Mouse (Mus musculus): ENCODE data around the gene Adam15.

The Adam15 gene

GRCm38 (mm10) chr3:89384331-89385076, 34.7 kb upstream of the Adam15 start:
- no peak for DNase-seq (ENCODE audit: low read depth, low spot score)

GRCm38 (mm10) chr3:89383651-89384255, 34.0 kb upstream of the Adam15 start:
- no peak for DNase-seq (ENCODE audit: low read depth, low spot score)

DNA sequence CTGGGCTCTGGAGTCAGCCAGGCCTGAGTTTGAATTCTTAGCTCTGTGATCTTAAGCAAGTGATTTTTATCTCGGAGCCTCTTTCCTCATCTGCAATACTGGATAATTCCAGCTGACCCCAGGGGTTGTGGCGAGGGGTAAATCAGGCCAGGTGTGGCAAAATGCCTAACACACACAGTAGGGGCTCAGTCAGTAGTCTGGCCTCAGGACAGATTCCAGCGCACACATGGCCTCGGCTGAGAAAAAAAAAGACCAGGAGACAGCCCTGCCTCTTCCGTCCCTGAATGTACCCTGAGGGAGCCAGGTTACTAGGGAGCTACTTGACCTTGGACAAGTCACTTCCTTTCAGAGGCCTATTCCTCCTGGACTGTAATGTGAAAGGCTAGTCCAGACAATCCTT, 33.2 kb upstream of the Adam15 start:
- no peak for DNase-seq (ENCODE audit: low read depth, low spot score)

GRCm38 (mm10) chr3:89382033-89382882, 32.5 kb upstream of the Adam15 start:
- DNase-seq (ENCODE audit: low read depth, low spot score) = no peak

GRCm38 (mm10) chr3:89381233-89381632, 31.4 kb upstream of the Adam15 start:
- no peak for DNase-seq (ENCODE audit: low read depth, low spot score)

GRCm38 (mm10) chr3:89380711-89381110, 30.9 kb upstream of the Adam15 start:
- DNase-seq (ENCODE audit: low read depth, low spot score) = no peak

DNA sequence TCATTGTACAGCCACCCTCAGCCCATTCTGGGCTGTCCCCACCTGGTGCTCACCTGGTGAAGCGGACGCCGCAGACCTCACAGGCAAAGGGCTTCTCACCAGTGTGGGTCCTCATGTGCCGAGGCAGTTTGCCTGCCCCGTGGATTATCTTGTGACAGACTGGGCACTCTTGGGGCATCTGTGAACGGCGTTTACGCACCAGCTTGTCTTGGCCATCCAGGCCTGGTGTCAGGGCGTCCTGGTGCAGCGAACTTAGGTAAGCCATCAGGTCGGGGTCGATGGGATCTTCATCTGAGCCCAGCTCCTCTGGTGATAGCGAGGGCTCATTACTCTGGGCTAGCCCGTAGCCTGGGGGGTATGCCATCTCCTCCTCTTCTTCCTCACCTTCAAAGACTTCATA, 30.5 kb upstream of the Adam15 start:
- DNase-seq (ENCODE audit: low read depth, low spot score) = no peak

DNA sequence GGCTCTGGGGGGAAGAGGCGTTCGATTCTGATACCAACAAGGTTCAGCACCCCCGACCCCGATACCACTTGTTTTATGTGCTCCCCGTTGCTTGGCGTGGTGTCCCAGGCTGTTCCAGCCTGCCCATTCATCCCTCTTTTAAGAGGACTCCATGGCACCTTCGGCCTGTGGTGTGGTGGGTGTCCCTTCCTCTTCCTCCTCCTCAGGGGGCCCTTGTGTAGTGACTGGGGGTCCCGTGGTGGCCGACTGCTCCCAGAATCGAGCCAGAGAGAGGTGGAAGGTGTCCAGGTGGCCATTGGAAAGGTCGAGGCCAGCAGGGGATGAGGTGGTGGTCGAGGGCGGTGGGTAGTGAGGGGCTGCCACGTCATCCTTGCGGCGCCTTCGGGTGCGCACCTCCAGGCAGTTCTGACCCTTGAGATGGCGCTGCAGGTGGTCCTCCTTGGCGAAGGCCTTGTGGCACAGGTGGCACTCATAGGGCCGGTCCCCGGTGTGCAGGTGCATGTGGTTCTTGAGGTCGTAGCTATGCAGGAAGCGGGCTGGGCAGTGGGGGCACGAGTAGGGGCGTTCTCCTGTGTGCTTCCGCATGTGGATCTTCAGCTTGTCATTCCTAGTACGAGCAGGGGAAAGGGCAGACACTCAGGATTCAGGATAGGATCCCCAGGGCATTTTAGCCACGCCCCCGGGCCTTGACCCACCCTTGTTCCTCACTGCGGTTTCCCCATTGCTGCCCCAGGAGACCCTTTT, 29.8 kb upstream of the Adam15 start:
- DNase-seq (ENCODE audit: low read depth, low spot score) = no peak

GRCm38 (mm10) chr3:89378394-89379067, 28.7 kb upstream of the Adam15 start:
- peak; percentile 85 for DNase-seq (ENCODE audit: low read depth, low spot score)

DNA sequence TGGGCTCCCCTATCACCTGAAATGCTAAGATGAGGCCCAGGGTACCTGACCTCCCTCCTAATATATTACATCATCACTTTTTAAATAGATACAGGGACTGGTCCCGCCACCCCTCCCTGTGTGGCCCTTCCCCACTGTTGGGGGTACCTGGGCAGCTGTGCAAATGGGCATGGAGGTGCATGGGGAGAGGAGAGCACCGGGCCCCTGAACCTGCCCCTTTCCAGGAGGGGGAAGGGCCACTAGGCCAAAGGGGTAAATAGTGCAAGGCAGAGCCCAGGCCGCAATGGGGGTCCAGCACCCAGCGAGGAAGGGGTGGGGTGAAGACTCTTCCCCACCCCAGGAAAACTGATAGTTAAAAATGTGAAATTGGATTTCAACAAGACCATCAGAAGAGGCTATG, 28.0 kb upstream of the Adam15 start:
- no peak for DNase-seq (ENCODE audit: low read depth, low spot score)

DNA sequence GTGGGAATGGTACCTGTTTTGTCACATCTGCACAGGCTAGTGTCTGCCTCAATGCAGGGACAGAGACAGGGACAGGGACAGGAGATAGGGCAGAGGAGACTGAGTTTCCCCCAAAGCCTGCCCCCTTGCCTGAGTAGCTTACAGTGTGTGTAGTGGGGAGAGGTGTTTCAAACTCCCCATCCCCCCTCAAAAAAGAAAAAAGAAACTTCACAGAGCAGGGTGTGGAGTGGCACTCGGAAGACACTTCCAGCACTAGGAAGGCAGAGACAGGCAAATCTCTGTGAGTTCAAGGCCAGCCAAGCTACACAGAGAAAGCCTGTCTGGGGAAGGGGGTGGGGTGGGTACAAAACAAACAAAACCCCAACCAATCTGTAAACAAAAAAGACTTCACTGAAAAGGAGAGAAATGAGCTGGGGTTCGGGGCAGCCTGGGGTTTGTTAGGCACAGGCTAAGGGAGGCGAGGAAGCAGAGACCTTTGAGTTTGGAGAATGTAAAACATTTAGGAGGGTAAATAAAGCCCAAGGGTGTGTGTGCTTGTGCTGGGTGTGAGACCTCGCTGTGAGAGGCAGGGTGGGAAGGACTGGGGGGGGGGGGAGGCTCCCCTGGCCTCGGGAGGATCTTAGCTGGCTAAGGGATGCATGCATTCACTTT, 23.9 kb upstream of the Adam15 start:
- DNase-seq (ENCODE audit: low read depth, low spot score) = no peak

GRCm38 (mm10) chr3:89367338-89367737, 17.5 kb upstream of the Adam15 start:
- DNase-seq (ENCODE audit: low read depth, low spot score) = no peak

DNA sequence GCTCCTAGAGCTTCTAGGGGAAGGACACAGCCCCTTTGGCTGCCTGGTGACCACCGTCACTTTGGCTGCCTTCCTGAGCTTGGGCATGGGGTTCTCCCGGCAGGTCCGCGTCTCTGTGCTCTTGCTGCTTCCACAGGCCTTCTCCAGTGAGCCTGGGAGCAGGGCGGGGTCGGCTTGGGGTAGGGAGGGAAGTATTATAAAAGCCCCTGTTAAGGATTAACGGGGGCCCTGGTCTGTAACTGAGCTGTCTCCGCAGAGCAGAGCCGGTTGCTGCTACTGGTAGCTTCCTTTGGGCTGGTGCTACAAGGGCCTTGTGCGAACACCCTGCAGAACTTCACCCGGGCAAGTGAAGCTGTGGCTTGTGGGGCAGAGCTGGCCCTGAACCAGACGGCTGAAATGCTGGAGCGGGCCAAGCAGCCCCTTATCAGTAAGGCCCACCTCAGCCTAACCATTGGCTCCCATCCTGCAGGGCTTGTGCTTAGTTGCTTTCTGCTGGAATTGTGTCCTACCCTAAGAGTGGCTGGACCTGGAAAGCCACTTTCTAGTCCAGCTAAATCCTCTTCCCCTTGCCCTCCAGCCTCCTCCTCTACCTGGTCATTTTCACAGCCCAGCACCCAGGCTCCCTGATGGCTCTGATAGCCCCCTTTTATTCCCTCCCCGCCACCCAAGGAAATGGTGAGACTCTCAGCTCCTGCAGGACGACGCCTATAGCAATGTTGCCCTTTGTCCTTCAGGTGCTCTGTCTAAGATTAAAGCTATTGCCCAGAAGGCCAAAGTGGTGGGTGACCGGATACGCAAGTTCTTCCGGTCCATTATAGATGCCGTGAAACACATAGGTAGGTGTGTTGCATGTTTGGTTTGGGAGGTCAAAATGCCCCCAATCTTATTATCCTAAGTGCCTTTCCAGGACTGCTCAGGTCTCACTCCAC, 16.0 kb upstream of the Adam15 start:
- DNase-seq (ENCODE audit: low read depth, low spot score) = no peak

DNA sequence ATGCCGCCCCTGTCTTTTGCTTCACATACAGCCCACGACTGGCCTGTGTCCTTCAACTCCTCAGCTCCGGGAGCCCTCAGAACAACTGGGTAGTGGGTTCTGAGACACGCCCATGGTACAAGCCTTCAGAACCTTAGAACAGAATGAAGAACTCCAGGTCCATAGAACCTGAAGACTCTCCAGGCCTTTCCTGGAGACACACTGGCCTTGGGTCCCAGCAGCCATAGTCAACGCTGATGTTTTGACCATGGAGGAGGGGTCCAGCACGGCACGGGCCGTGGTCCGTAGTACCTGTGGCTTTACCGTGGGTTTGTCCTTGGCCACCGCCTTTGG, 15.3 kb upstream of the Adam15 start, which contains the start of gene Dcst1:
TSS of gene Dcst1 (minus strand) at position 101 of the 333 bp plus-strand sequence.
- no peak for DNase-seq (ENCODE audit: low read depth, low spot score)

GRCm38 (mm10) chr3:89364631-89365030, 14.8 kb upstream of the Adam15 start:
- no peak for DNase-seq (ENCODE audit: low read depth, low spot score)

- DNase-seq (ENCODE audit: low read depth, low spot score) = no peak
These were observed 11.9 kb upstream of the Adam15 start, which contains the start of gene Dcst2 for GRCm38 (mm10) chr3:89361675-89362074. TSS of gene Dcst2 (plus strand) at chr3:89361975.

GRCm38 (mm10) chr3:89360237-89360636, 10.4 kb upstream of the Adam15 start:
- DNase-seq (ENCODE audit: low read depth, low spot score) = no peak

DNA sequence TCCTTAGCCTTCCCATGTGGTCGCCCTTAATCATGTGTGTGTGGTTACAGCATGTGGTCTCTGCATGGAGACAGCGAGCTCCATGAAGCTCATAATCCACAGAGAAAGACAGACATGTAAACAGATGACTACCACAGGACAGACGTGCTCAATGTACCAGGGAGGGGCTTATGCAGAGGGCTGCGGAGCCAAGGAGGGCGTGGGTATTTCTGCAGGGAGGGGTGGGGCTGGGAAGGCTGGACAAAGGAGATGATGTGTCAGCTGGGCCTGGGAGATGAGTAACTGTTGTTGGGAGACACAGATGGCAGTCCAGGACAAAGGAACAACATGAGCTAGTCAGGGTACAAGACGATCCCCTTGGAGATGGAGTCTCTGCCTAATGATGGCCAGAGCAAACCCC, 9.8 kb upstream of the Adam15 start:
- peak; percentile 65 for DNase-seq (ENCODE audit: low read depth, low spot score)

GRCm38 (mm10) chr3:89356029-89356428, 6.2 kb upstream of the Adam15 start:
- no peak for DNase-seq (ENCODE audit: low read depth, low spot score)

DNA sequence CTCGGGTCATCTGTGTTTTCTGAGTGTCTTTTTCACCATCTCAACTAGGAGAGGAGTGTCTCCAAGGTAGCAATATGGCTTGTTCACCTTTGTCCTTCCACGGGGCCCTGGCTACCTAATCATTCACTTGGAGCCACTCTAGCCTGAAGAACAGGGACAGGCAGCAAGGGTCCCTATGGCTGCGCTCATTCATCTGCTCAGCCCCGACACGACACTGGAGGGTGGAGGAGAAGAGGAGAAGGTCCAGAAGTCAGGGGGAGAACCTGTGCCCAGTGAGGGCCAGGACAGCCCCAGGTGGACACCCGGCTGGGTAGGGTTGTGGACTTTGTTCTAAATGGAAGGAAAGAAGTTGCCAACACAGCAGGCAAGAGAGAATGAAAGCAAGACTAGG, 5.7 kb upstream of the Adam15 start:
- no peak for DNase-seq (ENCODE audit: low read depth, low spot score)
